Mouse (Mus musculus): Measurements from ENCODE around the gene Padi4.

Padi4 gene

DNA sequence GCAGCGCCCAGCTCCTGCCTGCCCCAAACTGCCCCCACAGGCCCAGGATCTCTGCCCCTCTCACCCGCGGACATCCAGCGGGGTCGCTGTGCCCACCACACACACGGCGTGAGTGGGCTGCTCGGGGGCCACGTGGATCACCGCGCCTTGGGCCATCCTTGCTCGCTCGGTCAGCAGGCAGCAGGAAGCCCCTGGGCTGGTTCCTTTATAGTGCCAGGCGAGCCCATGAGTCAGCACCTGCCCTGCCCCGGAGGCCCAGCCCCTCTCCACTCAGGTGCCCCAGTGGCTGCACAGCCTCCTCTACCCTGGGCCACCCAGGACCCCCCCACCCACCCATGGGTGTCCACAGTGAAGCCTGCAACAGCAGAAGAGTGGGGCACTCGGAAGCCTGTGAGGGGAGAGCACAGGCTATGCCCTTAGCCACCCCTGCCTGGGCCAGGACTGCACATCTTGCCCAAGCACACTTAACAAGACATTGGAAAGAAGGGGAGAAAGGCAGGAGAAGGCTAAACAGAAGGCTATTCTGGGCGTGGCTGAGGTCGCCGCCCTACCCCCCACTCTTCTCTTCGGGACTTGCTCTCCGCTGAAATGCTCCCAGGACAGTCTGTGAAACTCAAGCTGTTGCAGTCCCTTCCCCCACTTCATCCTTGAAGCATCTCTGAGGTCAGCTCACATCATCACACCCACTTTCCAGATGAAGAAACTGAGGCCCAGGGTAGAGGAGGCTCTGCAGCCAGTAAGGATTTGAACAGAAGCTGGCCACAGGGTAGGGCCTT is at the start of gene Padi4:
TSS of gene Padi4 (minus strand) at position 212 of the 776 bp plus-strand sequence.
- no peak for DNase-seq

- DNase-seq = peak; percentile 22 to 60
These were observed 48.0 kb upstream of the Padi4 start for GRCm38 (mm10) chr4:140821988-140822387.

DNA sequence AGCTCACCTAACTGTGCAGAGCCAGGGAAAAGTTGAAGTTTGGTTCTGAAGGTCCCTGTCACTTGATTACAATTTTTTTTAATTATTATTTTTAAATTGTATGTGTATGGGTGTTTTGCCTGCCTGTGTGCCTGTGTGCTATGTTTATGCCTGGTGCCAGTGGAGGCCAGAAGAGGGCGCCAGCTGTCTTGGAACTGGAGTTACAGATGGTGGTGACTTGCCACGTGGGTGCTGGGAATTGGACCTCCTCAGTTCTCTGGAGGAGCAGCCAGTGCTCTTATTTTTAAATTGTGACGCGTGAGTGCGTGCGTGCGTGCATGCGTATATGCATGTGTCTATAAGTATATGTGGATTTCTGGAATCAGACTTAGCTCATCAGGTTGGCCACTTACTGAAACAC is 43.4 kb upstream of the Padi4 start:
- DNase-seq = no peak

GRCm38 (mm10) chr4:140815996-140816917 is 42.2 kb upstream of the Padi4 start:
- DNase-seq = no peak

DNA sequence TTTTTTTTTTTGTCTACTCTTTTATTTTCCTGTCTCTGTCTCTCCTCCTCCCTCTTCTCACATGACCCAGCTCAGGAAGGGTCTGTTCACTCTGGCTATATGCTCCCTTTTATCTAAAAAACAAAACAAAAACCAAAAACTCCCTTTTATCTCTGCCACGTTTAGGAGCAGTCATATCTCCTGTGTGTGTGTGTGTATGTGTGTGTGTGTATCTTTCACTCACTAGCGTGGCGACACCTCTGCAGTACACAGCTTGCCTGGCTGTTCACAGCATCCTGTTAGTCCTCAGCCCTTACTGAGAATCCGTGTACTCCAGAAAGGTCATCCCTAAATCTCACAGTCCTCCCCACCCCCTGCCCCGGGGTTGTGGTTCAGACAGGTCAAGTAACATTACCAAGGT is 41.5 kb upstream of the Padi4 start:
- DNase-seq = no peak

DNA sequence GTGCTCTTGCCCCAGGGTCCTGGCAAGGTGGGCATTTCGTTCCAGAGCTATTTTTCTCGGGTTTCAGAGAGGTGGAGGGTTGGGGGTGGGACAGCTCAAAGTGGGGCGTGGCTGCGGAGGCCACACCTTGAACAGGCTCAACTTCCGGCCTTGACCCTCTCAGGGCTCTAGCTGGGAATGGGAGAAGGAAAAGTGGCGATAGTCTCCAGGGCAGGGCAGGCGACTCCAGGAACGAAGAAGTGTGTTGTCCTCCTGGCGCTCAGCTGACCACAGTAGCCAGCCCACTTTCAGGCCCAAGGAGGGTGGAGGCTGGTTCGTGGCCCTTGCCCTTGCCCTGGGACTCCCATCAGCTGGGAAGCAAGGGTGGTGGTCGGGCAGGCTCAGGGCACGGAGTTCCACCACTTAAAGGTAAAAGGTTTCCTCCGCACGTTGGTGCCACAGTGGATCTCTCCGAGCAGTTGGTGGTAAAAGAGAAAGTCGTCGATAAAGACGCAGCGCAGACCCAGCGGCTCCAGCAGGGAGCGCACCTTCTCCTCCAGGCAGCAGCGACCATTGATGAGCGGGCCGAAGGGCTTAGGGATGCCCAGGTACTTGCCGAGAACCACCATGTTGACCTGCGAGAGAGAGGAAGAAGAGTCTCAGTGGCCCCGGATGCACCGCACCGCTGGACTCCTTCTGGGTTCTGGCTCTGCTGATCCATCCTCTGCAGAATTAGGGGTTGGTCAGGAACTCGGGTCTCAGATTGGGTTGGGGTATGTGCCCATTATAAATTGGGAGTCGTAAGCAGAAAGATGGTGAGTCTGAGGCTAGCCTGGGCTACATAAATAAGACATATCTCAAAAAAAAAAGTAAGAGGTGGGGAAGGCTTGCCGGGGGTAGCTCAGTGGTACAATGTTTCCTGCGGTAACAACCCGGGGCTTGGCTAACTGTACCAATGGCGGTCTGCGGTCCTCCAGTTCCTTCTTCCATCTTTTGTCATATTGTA is 40.5 kb upstream of the Padi4 start:
- DNase-seq = peak; percentile 24 to 60

- DNase-seq = no peak
These were observed 39.5 kb upstream of the Padi4 start for GRCm38 (mm10) chr4:140813358-140814185.

DNA sequence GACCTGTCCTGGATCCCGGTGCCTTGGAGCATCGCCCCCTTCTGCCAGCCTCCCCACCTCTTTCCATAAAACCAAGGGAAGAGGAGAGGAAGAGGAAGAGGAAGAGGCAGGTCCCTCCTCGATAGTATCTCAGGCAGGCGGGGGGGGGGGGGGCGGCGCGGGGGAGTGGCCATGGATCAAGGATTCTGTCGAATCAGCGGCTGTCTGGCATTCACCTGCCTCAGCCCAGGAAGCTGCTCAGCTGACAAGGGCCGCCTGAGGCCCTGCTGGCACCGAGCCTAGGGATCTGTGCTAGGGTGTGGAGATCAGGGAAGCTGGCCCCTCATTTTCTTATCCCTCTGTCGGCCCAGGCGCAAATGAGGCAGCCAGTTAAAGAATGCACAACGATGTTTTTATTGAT is 38.6 kb upstream of the Padi4 start:
- no peak for DNase-seq

GRCm38 (mm10) chr4:140812191-140812590 is 38.2 kb upstream of the Padi4 start:
- no peak for DNase-seq

GRCm38 (mm10) chr4:140810458-140811260 is 36.6 kb upstream of the Padi4 start, which contains the start of gene Padi3:
Gene Padi3 (minus strand): TSS chr4:140810648.
- DNase-seq = no peak

DNA sequence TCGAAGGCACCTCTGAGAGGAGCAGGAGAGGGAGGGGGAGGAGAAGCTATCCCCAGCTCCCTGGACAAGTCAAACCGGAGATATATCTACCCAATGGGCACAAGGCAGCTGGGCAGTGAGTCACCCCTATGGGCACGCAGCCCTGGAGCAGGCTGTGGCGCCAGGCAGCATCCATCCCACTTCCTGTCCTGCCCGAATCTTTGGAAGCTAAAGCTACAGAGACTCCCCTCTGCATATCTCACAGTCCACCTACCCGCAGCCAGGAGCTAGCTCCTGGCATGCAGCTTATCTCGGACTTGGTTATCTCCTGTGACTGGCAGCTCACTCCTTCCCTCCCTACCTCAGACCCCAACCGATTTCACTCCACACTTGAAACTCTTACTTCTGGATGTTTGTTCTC is 35.1 kb upstream of the Padi4 start:
- DNase-seq = no peak

GRCm38 (mm10) chr4:140804601-140805000 is 30.6 kb upstream of the Padi4 start:
- no peak for DNase-seq

- DNase-seq = no peak
These were observed 27.3 kb upstream of the Padi4 start for GRCm38 (mm10) chr4:140801364-140801763.

GRCm38 (mm10) chr4:140796786-140797185 is 22.8 kb upstream of the Padi4 start:
- DNase-seq = no peak

DNA sequence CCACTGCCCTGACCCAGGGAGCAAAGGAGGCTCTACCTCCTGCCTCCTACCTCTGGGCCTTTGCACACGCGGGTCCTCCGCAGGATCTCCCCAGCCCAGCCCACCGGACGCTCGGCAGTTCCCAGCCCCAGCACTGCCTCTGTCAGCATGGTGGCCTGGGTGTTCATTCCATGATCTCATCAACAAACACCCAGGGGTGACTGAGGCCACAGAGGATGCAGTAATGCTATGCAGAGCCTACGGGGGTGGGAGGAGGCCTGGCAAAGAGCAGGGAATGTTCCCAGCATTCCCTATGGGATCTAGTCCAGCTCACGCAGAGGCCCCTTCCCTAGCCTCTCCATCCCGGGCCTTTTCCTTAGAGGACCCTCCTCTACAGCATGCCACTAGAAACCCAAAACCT is 20.6 kb upstream of the Padi4 start:
- DNase-seq = no peak

GRCm38 (mm10) chr4:140793795-140794194 is 19.8 kb upstream of the Padi4 start:
- no peak for DNase-seq

DNA sequence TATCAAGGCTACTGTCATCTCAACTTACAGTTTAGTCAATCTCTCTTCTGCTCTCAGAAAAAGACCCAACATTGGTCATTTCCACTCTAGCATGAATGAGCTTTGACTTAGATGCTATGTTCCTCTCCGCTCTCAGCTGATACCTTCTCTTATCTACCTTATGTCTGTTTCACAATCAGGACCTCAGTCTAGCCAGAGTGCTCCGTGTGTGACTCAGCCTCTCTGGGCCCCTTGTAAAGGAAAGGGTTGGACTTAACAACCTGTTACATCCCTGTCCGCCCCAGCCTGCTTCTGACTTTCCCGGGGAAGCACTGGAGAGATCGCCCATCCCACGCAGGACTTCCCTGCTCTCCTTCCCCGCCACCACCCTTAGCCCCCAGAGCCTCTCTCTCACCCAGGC is 18.5 kb upstream of the Padi4 start:
- DNase-seq = no peak

GRCm38 (mm10) chr4:140791071-140791470 is 17.0 kb upstream of the Padi4 start:
- DNase-seq = no peak

DNA sequence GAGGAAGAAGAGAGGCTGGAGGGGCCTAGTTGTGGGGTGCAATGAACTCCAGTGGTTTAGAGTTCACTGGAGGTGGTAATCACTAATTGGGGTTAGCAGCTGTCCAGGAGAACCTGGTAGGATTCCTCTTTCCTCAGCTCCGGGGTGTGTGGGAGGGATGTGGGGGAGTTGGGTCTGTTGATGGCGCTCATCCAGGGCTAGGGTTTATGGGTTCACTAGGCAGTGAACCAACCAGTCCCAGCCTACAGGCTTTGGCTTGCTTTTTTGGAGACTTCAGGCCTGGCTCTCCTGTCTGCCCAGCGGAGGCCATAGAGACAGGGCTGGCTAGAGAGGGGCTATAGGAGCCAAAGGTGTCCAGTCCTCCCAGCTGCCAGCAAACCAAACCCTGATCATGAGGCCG is 15.9 kb upstream of the Padi4 start:
- no peak for DNase-seq

DNA sequence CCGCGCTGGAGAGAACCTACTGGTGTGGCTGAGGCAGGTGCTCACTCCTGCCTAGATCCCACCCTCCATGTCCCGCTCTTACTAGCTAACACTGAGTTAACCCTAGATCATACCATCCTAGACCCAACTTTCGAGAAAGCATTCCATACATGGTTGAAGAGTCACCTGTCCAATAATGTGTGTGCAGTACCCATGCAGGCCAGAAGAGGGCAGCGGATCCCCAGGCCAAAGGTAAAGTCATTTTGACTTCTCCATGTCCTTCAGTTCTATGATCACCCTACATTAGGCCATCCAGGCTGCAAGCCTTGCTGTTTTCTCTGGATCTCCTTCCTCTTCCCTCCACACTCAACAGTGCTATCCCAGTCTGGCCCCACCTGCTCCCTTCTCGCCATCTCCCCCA is 14.9 kb upstream of the Padi4 start:
- DNase-seq = peak; percentile 51 to 76

DNA sequence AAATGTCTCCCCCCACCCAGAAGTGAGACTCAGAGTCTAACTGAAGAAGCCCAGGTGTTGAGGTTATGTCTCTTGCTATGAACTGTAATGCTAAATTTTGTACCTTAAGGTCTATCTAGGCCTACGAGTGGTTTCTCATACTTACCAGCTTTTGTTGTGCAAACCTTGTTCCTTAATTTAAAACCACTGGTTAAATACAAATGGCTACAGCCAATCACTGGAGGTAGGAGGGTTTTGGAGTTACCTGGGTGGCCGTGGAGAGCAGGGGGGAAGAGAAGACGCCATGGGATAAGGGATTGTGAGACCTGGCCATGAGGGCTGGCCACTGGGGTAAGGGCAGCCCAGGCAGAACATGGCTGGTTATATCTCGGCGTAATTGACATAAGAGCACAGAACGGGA is 14.2 kb upstream of the Padi4 start:
- DNase-seq = no peak
